Mouse (Mus musculus): ENCODE results near the gene Klra17. TPM values are rescaled to one million over a fixed set of nuclear protein-coding genes. Genes with fewer than 3 reads are reported as not detected.
"Not testable (repeated sequence)": the region's sequence is repeated elsewhere in the genome, so short reads cannot be mapped to it uniquely, and the experiment has no call there.

Klra17 gene
- polyA plus RNA-seq (2012; rRNA removed) = 0.12 TPM in 1 of 2 replicates, not detected in the other

DNA sequence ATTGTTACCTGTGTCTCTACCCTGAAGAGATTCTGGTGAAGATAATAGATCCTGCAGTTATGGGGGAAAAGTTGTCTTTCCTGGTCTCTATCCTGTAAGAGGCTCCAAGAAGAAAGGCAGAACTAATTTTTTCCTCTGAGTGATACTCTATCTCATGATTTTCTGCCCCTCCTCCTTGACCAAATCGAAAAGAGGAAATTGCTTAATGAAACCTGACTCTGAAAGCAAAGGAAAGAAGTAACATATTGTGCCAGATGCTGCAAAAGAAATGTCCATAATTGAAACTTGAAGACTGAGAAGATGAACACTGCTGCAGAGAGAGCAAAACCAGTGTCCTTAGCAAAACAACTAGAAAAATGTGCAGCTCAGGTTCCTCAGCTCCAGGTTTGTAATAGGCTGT, at the start of gene Klra17:
TSS of gene Klra17 (minus strand) at position 124 of the 400 bp plus-strand sequence.
- no peak for DNase-seq (ENCODE audit: low read depth)

DNA sequence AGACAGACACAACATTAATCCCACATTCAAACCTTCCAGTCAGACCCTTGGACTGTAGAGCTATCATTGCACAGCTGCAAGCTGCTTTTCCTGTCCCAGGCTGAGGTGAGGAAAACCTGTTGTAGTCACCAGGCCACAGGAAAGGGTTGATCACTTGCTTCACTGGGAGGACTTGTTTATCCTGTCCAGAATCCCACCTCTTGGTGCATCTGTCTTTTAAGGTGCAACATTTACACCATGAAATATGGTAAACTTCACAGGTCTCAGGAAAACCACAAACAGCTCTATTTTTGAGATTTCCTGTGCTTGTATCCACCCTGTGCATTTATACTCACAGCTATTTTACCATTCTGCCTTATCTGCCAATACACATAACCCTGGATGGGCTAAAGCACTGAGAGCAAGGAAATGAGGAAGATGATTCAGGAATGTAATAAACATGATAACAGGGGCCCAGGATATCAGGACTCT, 41.0 kb upstream of the Klra17 start, which contains the start of gene Klra5:
TSS of gene Klra5 (minus strand) at position 175 of the 471 bp plus-strand sequence.
- DNase-seq (ENCODE audit: low read depth) = not testable (repeated sequence)

DNA sequence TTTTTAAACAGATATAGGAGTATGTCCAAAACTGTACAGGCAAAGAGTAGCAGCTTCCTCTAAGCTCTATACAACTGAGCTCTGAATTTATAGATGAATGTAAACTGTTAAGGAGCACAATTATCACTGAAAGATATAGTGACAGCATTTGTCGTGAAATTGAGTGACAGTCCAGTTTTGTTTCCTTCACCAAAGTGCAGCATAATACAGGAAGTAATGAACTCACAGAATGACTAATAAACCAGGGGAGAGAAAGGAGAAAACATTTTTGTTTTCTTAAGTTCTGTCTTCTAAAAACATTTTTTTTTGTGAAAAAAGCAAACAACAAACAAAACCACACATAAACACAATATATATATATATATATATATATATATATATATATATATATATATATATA, 40.5 kb upstream of the Klra17 start:
- no peak for DNase-seq (ENCODE audit: low read depth)

DNA sequence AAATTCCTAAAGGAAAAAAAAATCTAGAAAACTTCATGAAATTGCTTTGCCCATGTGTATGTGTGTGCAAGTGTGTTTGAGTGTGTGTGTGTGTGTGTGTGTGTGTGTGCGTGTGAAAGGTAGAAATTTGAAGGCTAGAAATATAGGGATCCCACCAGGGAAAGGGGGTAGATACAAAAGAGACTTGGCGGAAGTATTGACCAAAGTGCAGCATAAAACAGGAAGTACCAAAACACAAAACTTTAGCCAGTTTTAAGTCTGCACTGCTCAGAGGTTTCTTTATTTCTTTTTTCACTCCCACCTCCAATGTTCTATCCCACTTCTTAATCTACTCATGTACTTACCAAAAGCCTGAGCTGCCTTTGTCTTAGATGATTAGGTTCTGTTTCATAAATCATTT, 6.1 kb upstream of the Klra17 start:
- DNase-seq (ENCODE audit: low read depth) = no peak

DNA sequence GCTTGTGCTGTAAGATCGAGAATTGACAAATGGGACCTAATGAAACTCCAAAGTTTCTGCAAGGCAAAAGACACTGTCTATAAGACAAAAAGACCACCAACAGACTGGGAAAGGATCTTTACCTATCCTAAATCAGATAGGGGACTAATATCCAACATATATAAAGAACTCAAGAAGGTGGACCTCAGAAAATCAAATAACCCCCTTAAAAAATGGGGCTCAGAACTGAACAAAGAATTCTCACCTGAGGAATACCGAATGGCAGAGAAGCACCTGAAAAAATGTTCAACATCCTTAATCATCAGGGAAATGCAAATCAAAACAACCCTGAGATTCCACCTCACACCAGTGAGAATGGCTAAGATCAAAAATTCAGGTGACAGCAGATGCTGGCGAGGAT, 14.1 kb downstream of the Klra17 start, which contains the start of gene Gm17631:
TSS of gene Gm17631 (plus strand) at position 301 of the 400 bp plus-strand sequence.
- DNase-seq (ENCODE audit: low read depth) = not testable (repeated sequence)

DNA sequence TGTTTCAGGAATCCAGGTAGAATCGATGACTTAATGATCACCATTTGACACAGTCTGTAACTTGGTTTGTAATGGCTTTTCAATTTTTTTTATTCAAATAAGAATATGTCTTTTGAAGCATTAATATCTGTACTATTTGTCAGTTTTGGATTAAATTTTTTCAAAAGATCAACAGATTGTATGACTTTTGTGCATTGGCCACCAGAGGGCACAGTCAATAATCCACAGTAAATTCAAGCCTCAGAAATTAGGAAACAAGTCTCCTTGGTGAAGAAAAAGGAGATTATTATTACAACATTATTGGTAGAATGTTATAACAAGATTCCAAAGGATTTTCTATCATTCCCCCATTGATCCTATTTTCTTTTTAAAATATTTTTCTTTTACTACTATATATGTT, 50.9 kb downstream of the Klra17 start:
- DNase-seq (ENCODE audit: low read depth) = no peak

DNA sequence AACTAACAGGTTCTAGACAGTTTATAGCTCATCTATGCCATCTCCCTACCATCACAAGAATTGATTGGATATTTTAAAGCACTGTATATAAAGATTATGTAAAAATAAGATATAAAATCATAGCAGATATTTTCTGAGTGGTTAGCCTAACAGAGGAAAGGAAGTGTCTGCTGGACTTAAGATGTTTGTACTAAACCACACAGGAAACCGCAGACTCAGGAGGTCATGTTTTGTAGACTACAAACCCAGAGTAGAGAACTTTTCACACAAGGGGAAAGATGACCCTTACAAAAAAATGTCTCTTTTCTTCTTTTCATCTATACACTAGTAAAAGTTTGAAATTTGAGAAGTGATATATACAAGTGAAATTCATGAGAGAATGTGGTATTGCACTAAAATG, 52.5 kb downstream of the Klra17 start:
- no peak for DNase-seq (ENCODE audit: low read depth)

DNA sequence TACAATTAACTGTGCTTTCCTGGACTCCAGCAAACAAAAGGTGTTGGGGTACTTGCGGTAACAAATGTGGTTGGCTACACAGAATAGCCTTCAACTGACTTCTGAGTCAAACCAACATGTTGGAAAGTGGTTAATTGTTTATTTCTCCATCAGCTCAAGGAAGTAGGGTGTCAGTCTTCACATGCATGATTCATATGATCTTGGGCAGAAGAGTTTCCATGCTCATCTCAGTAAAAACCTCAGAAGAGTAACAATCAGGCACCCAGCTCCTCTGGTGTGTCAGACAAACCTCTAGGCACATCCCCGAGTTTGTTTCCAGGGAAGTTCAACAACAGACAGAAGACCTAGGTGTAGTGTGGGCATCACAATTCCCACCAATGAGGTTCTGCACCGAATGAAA, 58.7 kb downstream of the Klra17 start:
- DNase-seq (ENCODE audit: low read depth) = no peak

DNA sequence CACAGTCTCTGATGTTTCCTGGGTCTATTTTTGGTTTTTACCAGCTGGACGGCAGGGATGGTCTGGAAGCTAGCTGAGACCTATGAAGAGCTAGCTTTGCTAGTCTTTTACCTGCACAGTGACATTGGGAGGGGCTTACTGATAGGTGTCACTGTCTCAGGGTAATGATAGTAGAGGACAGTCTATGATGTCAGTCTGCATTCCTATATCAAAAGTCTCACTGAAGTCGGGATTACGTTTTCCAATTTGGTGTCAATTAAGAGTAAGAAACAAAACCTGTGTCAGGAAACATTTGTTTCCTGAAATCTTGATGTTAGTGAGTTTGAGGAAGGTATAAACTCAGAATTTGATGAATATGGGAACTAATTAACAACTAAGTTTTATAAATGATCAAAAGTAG, 92.3 kb downstream of the Klra17 start, which contains the start of gene Gm156:
TSS of gene Gm156 (minus strand) at position 101 of the 400 bp plus-strand sequence.
- DNase-seq (ENCODE audit: low read depth) = not testable (repeated sequence)

Other genes starting within 250 kb of the Klra17 start
- 0.34 TPM in 1 of 2 replicates, not detected in the other for gene Klrc3, start 233.3 kb downstream of the Klra17 start, polyA plus RNA-seq (2012; rRNA removed)
- gene Klrc2, start 216.0 kb downstream of the Klra17 start, polyA plus RNA-seq (2012; rRNA removed) = 0.16 TPM in 1 of 2 replicates, not detected in the other
- gene Klrc1, start 197.7 kb downstream of the Klra17 start, polyA plus RNA-seq (2012; rRNA removed) = 0.43 and 0.55 TPM in 2 replicates
- 0.15 TPM in 1 of 2 replicates, not detected in the other for gene Klri1, start 159.5 kb downstream of the Klra17 start, polyA plus RNA-seq (2012; rRNA removed)
- 0.08 TPM in 1 of 2 replicates, not detected in the other for gene Klri2, start 136.2 kb downstream of the Klra17 start, polyA plus RNA-seq (2012; rRNA removed)
- not detected in 2 replicates for gene Gm156, start 92.4 kb downstream of the Klra17 start, polyA plus RNA-seq (2012; rRNA removed)
- gene Gm17631, start 14.0 kb downstream of the Klra17 start, polyA plus RNA-seq (2012; rRNA removed) = not detected in 2 replicates
- not detected in 2 replicates for gene Klra5, start 41.0 kb upstream of the Klra17 start, polyA plus RNA-seq (2012; rRNA removed)
- not detected in 2 replicates for gene Klra6, start 150.3 kb upstream of the Klra17 start, polyA plus RNA-seq (2012; rRNA removed)
- gene Klra4, start 190.6 kb upstream of the Klra17 start, polyA plus RNA-seq (2012; rRNA removed) = not detected in 2 replicates